Mouse (Mus musculus): ENCODE data around the gene Fam102b. TPM values are rescaled to one million over a fixed set of nuclear protein-coding genes. Genes with fewer than 3 reads are reported as not detected.
A peak's percentile ranks its signal among the peaks of the same experiment; 100 is the strongest.

Gene Fam102b
- total RNA-seq, 2 experiments from 2014 or later = 6.3 to 7.4 TPM

DNA sequence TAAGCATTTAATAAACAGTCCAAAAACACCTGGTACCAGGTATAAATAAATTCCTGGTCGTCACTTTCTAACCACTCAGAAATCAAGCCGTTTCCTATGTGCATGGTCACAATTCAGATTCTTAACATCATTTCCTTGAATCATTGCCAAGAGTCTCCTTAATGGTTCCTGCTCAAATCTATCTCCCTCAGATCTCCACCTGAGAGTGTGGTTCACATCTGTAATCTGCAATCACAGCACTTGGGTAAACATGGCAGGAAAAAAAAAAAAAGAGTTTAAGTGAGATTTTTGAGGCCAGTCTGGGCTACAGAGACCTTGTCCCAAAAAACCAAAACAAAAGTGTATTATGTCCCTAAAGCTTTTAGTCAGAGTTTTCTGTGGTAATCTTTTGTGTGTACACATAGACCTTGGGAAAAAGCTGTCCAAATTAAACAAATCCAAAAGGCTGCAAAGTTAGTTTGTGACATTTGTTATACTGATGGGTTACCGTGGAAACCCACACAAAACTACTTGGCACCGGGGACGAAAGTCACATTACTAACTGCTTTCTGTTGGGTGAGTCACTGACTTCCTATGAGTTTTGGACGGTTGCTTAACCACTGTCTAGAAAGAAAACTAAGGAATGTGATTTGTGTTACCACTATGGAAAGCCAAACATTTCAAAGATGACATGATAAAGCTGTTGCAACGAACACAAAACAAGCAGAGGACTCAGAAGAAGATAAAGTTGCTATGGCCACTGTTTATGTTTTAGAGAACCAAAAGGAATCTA is 16.7 kb downstream of the Fam102b start:
- DNase-seq = no peak

DNA sequence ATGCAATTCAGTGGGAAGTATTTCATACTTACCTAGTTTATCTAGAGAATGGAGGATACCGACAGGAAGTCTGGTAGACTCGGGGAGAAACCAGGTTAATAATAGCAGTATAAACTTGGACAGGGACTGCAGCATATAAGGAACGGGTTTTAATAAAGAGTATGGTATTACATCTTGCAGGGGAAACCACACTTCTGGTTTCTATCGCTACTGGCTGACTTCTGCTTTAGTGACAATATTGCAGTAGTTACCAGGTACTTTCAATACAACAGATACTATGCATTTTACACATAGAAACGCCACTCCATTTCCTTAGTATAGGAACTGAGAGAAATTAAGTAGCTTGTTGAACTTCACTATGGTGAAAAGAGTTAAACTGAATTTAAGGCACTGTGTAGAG is 19.2 kb downstream of the Fam102b start:
- DNase-seq = no peak

DNA sequence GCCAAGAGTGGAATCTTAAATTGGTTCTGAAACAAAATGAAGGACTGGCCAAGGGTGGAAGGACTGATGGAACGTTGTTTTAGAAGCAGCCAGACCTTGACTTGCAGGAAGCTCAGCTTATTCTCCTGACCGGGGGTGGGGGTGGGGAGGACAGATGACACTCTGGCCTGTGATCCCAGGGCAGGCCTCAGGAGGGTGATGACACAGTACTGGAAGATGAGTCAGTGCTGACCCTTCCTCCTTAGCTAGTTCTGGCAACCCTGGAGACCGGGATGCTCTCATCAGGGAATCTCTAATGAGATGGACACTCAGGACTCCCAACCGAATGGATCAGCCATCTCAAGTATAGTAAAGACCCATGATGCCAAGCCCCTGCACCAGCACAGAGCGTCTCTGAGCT is 21.6 kb downstream of the Fam102b start:
- no peak for DNase-seq

DNA sequence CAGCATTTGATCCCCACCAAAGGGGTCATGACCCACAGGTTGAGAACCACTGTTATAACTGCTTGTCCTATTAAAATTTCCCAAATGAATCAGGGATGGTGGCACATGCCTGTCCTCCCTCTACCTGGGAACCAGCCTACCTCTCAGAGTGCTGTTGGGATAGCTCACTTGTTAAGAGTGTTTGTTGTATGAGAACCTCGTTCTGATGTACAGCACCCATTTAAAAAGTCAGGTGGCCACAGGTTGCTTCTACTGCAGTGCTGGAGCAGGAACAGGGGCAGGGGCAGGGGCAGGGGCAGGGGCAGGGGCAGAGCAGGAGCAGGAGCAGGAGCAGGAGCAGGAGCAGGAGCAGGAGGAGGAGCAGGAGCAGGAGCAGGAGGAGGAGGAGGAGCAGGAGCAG is 28.2 kb downstream of the Fam102b start:
- DNase-seq = no peak

DNA sequence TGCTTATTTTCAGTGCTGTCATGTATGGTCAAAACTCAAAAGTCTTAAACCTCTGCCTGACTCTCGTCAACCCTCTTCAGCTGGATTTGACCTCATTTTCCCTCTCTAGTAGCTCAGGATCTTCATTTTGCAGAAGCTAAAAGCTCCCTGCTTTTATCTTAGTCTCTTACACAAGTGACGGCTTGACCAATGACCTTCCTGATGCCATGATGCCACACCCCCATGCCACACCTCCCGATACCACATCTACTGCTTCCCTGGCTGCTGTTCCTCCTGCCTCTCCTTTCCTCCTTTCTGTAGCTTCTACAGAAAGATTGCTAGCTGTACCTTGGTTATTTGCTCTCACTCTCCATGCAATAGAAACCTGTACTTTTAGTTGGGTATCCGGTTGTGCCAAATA is 29.6 kb downstream of the Fam102b start:
- DNase-seq = no peak

DNA sequence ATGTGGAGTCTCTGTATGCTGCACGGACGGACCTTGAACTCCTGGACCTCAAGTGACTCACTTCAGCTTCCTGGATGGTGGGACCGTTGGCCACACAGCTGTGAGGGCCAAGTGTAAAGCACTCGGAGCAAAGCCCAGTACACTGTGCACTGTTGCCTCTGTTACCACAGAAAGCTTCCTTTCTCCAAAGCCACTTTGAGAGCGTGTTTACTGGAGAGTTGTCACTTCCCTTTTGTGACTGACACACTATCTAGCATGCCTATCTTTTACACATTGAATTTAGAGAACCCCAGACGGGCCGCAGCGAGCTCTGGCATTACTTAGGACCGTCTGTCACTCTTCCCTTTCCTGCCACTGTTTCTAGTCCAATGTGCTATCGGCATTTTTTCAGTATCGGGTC is 30.1 kb downstream of the Fam102b start:
- DNase-seq = no peak

DNA sequence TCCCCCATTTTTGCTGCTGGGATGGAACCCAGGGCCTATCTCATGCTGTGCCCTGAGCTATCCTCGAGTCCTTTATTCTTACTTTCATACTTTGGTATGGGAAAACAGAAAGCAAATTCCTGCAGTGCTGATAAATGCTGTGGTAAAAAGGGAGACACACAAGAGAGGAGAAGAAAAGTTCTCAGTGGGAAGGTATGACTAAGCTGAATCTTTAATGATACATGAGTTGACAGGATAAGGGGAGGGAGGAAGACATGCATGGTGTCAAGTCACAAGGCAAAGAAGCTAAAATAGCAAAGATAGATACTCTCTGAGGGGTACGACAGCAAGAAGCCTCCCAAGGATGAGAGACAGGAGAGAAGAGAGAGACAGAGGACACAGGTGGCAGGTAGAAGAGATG is 32.0 kb downstream of the Fam102b start:
- no peak for DNase-seq

DNA sequence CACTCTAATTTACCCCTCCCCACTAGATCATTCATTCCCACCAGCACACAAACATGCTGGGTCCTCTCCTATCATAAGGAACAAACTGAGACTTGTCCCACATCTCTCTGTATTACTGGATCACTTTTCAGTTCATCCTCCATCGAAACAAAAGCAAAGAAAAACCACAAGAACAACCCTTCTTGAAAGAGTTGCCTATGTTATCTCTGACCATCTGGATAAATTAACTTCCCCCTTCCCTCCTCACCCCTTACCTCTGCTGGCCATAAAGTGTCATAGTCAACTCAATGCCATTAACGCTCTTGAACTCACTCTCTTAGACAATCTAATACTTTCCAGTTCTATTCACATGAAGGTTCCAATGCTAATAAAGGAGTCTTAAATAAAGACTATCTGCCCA is 32.9 kb downstream of the Fam102b start:
- DNase-seq = no peak

DNA sequence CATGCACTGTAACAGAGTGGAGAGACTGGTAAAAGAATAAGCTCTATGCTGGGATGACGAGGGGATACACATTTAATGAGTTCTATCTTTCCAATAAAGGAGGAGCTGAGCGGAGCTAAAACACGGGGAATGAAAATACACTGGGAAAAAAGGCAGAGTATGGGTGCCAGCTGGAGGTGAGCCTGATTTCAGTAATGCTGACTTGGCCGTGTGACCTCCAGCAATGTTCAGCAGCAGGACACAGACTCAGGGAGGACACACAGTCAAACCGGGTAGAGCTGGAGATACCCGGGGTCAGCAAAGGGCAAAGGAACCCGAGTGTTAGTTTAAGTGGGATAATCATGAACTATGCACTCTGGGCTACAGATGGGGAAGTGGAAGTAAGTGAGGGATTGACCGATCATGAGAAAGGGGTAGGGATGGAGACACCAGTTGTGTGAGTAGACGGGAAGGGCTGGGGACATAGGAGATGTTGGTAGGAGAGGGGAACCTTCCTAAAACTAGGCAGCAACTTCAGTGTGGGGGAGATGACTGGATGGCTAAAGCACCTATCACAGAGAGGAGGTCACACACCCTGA is 37.3 kb downstream of the Fam102b start:
- DNase-seq = peak; percentile 40

DNA sequence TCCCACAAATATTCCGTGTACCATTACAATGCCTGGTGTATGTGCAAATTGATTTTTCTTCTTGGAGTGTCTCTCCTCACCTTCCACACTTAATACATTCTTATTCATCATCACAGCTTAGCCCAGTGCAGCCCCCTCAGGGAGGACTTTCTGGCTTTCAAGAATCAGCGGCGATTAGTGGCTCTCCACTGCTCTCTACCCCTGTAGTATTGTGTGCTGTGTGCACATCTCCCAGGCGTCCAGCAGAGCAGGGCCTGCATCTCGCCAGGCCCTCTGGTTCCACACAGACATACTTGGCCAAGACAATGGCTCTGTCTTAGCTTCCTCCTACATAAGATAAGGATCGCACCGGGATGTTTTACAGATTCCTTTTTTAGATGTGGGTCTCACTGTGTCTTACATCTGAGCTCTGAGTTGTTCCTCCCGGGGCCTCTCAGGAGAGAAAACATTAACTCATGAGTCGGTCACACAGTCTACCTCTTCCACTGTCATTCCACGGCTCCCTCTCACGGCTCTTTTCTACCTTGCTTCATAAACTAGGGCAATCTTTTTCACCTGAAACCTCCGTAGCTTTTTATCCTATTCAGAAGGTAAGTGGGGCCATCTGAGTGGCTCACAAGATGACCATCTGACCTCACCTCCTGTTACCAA is 40.3 kb downstream of the Fam102b start:
- no peak for DNase-seq

DNA sequence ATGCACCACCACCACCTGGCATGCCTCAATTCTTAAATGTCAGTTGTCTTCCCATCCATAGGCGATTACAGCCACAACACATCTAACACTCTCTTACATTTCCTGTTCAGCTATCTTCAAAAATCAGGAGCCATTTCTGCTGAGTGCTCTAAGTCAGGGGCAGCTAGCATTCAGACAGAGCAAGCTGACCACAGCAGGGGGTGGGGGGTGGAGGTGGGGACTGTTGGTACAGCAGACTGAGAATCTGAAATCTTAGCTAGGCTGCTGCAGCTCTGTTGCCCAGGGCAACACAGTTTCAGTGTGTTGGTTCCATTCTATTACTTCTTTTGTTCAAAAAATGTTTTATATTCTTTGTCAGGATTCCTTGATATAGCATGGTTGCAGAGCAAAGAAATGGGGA is 40.9 kb downstream of the Fam102b start:
- DNase-seq = no peak

DNA sequence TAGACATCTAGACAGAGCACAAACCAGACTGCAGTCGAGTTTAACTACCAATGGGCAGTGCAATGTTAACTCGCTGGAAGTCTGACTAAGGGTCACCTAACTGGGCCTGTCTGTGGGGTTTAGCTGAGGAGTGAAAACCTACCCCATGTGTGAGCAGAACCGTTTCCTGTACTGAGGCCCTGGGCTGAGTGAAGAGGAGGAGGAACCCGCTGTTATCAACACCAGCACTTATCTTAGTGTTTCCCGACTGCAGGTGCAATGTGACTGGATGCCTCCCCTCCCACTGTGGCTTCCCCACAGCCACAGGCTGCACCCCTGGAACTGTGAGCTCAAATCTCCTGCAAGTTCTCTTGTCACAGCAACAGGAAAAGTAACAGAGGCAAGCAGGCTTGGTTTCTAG is 43.4 kb downstream of the Fam102b start:
- no peak for DNase-seq

DNA sequence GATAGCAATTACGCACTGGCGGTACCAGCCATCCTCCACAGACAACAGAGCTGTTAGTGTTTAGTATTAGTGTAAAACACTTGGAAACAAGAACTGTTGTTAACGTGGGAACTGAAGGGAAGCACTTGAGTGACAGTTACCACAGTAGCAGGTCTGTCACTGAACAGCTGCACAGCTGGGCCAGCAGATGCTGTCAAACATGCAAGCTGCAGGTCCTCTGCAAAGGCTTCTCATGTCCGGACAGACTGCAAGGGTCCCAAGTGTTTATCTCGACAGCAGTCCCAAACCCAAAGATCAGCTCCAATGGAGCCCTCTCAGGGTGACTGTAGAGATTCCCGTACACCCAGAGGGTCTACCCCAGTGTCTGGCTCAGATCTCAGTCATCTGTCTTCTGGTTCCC is 45.5 kb downstream of the Fam102b start:
- DNase-seq = no peak

DNA sequence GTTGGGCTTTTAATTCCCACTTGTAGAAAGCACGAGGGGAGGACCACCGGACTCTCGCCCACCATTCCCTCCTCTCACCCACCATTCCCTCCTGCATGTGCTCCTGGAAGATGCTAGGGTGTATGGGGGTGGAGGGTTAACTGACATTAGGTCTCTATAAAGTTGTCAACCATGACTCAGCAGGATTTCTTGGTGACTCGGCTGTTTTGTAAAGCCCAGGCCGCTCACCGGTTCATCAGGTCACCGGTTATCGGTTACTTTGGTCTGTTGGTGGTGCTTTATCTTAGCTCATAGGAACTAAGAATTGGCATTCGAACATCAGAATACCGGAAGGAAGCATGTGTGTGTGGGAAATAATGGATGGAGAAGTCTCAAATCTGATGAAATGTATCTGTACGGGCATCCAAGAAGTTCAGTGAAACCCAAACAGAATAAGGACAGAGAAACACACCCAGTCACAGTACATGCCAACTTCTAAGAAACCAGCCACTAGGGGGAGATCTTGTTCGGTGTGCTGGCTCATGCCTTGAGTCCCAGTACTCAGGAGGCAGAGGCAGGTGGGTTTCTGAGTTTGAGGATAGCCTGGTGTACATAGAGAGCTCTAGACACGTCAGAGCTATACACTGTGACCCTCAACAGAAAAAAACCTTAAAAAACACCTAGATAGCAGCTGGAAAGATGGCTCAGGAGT is 49.9 kb downstream of the Fam102b start:
- DNase-seq = no peak

DNA sequence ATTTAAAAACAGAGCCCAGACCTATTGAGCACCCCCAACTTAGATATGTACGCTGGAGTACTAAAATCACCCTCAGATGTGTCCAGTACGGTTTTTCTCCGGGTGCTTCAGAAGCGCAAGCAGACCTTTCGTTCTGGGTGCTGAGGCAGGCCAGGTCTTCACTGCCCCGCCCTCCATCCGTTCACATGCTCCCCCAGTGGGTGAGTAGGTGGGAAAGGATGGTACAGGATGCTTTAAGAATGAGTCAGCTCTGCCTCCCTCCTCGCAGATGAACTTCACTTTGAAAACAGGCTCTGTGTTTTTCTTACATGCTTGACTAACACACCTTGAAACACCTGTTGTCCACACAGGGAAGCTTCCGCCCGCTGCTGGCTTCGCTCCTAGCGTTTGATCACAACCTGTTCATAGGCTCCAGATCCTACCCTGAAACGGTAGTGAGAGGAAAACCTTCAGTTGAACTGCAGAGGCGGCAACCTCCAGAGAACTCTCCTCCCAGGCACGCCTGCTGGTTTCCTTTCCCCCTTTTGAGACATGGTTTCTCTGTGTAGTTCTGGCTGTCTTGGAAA is 52.4 kb downstream of the Fam102b start:
- no peak for DNase-seq

DNA sequence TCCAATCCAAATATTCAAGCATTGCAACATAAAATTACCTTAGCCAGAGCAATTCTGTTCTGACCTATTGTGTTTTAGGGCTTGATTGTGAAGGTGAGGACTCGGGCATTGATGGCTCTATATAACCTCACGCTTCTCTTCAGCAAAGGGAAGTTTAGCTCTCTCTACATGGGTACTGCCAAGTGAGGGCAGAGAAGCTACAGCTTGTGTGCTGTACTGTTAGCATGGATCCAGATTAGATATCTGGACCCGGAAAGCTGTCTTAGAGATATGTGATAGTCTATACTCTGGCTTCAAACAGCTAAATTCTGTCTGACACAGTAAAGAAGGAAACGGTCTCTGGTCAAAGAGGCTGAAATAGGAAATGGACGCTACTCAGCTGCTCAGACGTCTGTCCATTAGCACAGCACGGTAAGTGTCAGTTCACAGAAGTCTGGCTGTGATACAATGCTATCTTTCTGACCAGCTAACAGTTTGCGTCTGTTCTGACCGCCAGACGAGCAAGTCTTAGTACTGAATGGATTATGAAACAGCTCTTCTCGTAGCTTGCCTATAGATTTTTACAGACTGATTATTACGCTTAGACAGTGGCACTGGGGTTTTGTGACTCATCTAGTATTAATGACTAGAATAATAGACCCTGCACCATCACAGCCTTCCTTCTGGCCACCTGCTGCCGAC is 53.3 kb downstream of the Fam102b start:
- DNase-seq = no peak

DNA sequence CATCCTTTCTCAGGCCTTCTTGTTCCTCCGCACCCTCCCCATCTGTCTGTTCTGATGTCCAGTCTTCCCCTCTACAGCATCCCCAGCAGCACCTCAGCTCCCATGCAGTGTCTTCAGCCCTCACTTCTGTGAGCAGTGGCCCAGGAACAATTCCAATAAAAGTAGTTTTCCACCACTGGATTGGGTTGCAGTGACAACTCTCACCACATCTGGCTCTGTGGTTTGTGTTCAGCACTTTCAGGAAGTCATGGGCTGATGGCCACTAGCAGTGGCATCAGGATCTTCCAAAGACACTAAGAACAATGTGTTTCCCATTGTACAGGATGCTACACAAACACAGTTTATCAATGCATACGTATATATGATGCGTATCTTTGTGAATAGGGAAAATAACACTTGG is 61.4 kb downstream of the Fam102b start:
- no peak for DNase-seq

DNA sequence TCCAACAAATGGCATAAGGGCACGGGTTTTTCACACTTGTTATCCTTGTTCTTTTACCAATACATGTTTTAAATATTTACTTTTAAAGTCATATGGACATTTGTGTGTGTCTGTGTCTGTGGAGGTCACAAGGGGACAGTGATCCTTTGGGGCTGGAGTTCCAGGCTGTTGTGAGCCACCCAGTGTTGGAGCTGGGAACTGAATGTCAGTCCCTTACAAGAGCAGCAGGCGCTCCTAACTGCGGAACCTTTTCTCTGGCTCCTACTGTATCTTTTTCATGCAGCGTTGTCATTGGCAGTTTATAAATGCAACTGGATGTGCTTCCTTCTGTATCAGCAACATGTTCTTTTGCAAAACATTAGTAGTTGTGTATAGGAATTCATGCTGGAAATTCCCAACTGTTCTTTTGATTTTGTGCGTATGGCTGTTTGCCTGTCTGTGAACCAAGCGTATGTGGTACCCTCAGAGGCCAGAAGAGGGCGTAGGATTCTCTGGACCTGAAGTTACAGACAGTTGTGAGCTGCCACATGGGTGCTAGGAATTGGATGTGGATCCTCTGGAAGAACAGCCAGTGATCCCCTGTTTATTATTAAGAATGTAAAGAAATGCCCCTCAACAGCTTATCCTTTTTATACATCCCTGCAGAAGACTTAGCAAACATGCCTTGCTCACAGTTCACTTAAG is 62.9 kb downstream of the Fam102b start:
- no peak for DNase-seq

DNA sequence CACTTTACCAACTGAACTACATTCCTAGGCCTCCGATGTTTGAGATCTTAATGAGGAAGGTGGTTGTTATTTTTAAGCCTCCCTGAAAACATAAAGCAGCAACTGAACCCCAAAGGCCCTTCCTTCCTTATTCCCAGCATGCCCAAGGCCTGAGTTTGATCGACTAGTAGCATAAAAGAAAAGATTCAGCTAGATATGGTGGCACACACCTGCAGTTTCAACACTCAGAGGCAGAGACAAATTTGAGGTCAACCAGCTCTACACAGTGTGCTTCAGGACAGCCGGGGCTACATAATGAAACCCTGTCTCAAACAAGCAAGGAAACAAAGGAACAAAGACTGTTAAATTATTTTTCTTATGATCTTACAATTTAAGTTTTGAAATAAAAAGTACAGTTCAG is 63.6 kb downstream of the Fam102b start:
- DNase-seq = no peak

DNA sequence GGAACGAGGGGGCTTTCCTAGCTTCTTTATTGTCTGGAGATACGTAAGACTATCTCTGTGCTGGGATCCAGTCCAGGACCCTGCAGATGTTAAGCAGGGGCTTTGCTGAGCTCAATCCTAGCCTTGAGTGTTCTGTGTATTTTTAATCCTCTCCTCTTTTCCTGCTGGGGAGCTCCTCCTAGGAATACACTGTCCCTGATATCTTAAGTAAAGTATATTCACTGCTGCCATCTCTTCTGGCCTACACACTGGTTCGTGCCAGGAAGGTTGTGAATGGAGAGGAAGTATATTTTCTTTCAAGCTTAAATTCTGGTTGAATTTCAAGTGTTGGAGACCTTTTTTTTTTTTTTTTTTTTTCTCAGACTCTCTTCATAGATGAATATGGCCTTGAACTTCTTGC is 64.1 kb downstream of the Fam102b start:
- no peak for DNase-seq

DNA sequence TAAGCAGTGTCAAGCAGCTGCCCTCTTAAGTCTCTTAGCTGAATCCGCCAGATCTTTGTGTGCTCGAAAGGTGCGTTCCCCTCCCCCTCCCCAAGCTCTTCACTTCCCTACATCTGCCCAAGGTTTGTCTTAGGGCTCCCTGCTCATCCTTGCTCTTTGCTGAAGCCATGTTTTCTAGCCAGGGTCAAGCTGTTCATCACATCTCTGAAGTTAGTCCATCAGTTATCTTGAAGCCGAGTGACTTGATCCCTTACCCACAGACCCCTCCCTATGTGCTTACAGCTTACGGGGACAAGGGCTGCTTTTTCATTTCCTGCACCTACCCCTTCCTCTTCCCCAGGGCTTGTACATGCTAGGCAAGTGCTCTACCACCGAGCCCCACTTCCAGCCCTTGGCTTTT is 65.8 kb downstream of the Fam102b start:
- no peak for DNase-seq

DNA sequence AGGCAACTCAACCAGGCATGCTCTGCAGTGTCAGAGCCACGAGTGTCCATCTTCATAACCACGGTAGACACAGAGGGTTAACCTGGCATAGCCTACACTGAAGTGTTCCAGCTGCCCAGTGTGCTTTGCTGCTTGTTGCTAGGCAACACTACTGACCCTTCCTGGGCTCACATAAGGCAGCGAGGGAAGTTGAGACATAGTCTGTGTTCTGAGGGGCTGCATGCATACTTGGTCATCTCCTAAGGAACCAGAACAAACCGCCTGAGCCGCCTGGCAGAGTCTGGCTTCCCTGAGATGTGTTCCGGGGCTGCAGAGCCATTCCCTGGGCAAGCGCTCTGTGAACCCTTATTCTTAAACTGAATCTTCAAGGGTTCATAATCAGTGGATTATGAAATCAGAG is 66.2 kb downstream of the Fam102b start:
- no peak for DNase-seq
